Mouse (Mus musculus) myocyte (in vitro differentiated cells): Measurements from ENCODE around the gene Prkcb.

Experiments
- MAX ChIP-seq: IDR thresholded peaks from one replicate; pipeline ENCODE4 v1.6.1; 2011; ENCODE audit warnings: low read depth, mild to moderate bottlenecking, control low read depth
- MYOD1 ChIP-seq, 3 experiments: IDR thresholded peaks; one replicate each; pipeline ENCODE4 v1.6.1; 2011; ENCODE audit warnings: control low read depth in 2 of 3, low read depth in 2 of 3, mild to moderate bottlenecking in 2 of 3, moderate library complexity in 1 of 3; ENCODE audit not compliant: insufficient read length in 2 of 3, control insufficient read depth in 1 of 3
- TCF12 ChIP-seq: IDR thresholded peaks from one replicate; pipeline ENCODE4 v1.6.1; 2011; ENCODE audit warnings: mild to moderate bottlenecking, control low read depth; ENCODE audit not compliant: poor library complexity, insufficient read depth, severe bottlenecking
- USF1 ChIP-seq: IDR thresholded peaks from one replicate; pipeline ENCODE4 v1.6.1; 2011; ENCODE audit warnings: low read depth, mild to moderate bottlenecking, control low read depth, moderate library complexity

- TF ChIP-seq MYOD1 (IDR thresholded peaks at IDR 0.05; ENCODE audit: control insufficient read depth in 1 of 3, insufficient read length in 2 of 3, low read depth in 2 of 3) (no peak), USF1 (no peak), MAX (no peak), TCF12 (no peak)
Measured at GRCm38 (mm10) chr7:122465823-122466549, 177.4 kb downstream of the Prkcb start.
